Mouse (Mus musculus) thymus, postnatal 36 days (tissue): Measurements from ENCODE around the gene Fam78b.

ENCODE experiments used
- DNase-seq, 2 experiments: peaks; one replicate each; pipeline ENCODE4 v3.0.0; 2022; ENCODE audit warnings: mixed read lengths in 2 of 2

Fam78b gene

GRCm38 (mm10) chr1:167001174-167001843 is at the start of gene Fam78b:
Fam78b (plus strand) TSS chr1:167001417.
- peak; percentile 7 to 49 for DNase-seq

DNA sequence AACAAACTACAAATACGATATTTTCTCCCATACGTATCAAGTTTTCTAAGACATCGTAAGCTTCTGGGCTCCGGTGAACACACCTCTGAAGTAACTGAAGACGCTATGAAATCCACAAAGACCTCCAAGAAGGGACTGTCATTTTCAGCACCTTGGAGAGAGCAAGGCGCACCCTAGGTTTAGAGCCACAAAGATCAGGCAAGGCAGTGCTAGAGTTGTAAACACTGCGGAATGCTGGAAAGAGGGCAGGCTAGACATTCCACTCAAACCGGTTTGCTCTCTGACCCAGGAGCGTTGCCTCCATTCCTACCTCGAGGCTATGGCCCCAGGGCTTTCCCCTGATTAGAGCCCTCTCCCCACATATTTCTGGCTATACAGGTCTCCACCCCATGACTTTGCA is 36.7 kb upstream of the Fam78b start:
- no peak for DNase-seq

DNA sequence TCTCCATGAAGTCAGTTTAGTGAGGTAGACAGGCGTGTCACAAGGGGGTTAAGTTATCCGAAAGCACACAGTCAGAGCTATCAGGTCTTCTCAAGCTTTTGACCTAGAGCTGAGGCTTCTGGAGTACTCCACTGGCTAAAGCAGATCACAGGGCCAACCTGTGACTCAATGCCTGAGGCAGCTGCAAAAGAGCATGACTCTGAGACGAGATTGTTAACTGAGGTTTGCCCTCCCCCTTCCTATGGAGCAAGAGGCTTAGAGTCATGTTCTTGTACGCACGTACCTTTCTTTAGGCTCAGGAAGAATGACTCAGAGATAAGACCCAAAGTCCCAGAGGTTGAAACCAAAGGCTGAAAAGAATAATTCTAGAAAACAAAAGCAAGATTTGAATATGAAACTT is 32.9 kb upstream of the Fam78b start:
- no peak for DNase-seq

- DNase-seq = no peak
These were observed 27.5 kb upstream of the Fam78b start for GRCm38 (mm10) chr1:166973731-166974130.

DNA sequence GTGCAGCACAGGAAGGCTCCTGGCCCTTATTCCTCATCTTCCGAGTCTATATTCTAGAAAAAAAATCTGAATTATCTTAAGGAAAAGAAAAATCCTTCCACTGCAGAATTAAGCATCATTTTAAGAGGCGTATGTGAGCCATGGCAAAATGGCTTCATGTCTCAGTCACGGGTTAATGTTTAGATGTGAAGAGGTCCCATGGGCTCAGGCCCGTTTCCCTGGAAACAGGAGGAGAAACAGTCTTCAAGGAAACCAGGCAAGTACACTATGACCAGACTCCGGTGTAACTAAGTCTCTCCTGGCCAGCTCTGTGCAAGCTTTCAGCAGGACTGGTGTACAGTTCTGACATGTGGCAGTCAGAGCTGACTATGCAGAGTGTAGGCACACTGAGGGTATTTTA is 22.6 kb upstream of the Fam78b start:
- no peak for DNase-seq

DNA sequence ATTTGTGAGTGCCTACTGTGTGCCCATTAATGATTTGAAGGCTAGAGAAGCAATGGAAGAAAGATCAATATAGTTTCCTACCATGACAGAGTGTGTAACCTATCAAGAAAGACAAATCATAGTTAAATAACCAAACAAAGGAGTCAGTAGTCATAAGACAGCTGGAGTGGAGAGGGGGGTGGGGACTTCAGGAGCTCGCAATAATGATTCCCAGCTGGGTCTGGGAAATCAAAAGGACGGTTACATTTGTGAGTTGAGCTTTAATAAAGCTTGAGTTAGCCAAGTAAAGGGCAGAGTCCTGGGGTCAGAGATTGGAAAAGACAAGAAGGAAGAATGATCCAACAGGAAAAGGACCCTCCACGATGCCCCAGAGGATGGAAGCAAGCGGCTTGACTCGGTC is 7.0 kb upstream of the Fam78b start:
- DNase-seq = no peak

DNA sequence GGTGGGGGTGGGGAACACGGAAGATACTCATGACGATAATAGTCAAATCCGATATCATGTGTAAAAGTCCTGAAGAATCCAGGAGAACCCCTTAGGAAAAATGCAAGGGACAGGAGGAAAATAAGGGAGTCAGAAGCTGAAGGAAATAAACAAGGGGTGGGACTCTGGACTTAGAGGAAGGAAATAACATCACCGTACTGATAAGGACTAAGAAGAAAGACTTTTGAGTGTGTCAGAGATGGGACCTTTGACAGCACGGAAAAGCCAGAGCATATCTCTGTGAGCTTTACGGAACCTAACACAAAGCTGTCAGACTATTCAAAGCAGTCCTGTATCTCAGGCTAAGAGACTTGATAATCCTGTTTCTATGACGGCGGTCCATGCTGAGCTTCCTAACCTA is 5.0 kb upstream of the Fam78b start:
- no peak for DNase-seq

DNA sequence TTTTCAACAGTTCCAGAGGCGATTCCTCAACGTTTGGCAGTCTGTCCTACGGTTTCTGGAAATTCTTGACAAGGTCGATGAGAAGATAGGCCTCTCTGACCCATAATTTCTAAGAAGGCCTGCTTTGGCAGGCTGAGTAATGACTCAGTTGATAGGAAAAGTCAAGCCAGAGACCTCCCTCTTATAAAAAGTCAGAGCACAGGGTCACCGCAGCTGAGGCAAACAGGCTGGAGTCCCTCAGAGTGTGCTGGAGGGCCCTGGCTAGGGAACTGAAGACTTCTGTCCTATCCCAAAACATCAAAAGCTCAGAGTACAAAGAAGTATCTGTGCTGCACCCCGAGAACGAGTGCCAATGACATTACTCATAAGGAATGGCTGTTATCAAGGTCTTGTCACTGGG is 4.4 kb upstream of the Fam78b start:
- DNase-seq = no peak

DNA sequence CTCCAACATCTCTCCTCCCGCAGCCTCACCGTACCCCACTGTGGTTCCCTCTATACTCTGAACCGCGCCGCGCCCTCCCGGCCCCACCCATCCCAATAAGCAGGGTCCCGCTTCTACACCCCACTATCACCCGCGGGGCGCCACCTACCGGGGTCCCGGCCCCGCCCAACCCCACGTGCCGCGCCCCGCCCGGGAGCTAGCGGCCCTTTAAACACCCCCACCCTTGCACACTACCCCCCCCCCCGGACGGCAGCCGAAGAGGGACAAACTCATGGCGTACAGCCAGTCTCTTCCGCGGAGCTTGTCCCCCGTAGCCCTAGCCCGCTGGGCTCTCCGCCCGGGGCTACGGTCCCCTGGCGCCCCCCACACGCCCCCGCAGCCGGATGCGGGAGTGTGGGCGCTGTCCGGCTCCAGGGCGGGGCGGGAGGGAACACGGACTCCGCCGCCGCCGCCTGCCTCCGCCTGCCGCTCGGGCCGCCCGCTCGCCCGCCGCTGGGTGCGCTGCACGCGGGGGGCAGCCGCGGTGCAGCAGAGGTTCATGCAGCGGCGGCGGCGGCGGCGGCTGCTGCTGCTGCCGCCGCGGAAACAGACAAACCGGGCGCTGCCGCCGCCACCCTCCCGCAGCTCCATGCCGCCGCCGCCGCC is 566 bp upstream of the Fam78b start:
- DNase-seq = peak; percentile 77 to 78

DNA sequence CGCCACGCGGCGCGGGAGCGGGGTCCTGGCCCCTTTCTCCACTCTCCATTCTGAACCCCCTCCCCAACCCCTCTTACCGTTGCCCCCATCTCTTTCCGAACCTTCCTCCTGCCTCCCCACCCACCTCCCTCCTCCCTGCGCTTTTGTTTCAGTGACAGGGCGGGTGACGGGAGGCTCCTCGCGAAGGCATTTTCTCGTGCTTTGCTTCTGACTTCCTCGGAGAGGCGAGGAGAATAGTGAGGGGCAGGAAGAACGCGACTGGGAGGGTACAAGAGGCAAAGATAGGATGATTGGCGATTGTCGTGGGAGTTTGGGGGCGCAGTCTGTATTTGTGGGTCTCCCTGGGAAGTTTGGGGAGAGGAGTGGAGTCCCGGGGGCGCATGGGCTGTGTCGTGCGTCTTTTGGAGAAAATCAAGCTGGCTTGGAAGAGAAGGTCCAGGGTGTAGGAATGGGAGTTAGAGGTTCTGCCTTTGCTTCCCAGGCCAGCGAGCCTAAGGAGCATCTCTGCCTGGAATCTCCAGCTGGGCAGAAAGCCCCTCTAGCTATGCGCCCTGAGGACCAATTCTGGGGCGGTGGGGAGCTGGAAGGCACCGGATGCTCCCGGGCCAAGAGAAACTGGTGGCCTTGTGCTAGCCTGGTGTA is 748 bp downstream of the Fam78b start:
- peak in 1 of 2 experiments; percentile 4 for DNase-seq

- DNase-seq = no peak
These were observed 1.3 kb downstream of the Fam78b start for GRCm38 (mm10) chr1:167002486-167002850.

- DNase-seq = no peak
These were observed 3.4 kb downstream of the Fam78b start for GRCm38 (mm10) chr1:167004621-167005020.

GRCm38 (mm10) chr1:167007341-167007740 is 6.1 kb downstream of the Fam78b start:
- no peak for DNase-seq

- DNase-seq = no peak
These were observed 9.0 kb downstream of the Fam78b start for GRCm38 (mm10) chr1:167010190-167010589.

GRCm38 (mm10) chr1:167011301-167011700 is 10.1 kb downstream of the Fam78b start:
- no peak for DNase-seq

DNA sequence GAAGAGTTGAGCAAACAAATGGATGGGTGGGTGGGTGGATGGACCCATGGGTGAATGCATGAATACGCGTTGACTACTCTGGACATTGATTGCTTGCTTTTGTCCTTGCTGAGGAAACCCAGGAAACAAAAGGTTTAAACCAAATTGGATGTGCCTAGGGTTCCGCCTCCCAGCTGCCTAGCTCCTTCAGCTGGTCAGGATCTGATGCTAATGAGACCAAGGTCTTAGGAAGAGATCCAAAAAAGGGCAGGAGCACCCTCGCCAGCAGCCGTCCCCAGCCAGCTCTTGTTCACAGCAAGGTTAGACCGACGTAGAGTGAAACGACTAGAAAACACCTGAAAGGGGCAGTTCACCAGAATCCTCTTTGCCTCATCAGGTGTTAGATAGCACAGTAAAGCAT is 11.4 kb downstream of the Fam78b start:
- DNase-seq = no peak

DNA sequence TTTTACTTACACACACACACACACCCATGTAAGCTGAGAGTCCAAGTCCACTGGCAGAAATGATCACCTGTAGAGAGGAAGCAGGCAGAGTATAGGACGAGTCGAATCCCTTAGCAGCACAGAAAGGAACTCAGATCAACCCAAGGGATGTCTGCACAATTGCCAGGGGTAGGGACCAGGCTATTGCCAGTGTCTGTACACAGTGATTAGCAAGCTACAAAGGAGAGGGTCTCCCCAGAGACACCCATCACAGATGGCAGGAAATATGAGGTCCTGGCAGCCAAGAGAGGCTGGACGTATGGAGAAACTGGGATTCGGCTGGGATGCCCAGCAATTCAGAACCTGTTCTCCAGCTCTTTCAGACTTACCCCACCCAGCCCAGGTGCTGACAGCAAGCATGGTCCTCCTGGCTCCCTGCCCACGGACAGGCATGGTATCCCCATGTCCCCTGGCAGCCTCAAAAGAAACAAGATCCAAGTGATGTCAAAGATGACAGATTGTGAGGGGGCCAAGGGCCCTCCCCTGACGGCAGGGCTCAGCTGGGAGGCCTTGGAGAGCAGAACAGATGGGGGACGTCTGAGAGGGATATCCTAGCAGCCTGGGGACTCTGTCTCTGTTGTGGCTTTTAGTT is 12.1 kb downstream of the Fam78b start:
- no peak for DNase-seq

GRCm38 (mm10) chr1:167016269-167016668 is 15.1 kb downstream of the Fam78b start:
- no peak for DNase-seq

DNA sequence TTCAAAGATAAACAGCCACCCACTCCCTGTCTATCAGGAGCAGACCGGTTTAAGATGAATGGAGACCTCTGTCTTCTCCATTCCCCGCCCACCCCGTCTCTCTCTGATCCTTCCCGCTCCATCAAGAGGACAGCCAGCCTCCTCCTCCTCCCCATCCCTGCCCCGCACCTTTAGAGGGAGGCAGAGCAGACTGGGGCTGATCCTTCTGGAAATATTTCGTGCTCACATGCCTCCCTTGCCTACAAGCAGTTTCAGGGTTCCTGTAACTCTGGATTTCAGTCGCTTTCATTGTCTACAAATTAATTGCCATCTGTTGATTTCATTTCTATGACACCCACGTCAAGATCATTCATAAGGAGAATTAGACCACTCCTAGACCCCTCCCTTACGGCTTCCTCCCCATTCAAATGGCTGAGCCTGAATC is 20.8 kb downstream of the Fam78b start:
- no peak for DNase-seq

GRCm38 (mm10) chr1:167022541-167023121 is 21.4 kb downstream of the Fam78b start:
- DNase-seq = no peak

DNA sequence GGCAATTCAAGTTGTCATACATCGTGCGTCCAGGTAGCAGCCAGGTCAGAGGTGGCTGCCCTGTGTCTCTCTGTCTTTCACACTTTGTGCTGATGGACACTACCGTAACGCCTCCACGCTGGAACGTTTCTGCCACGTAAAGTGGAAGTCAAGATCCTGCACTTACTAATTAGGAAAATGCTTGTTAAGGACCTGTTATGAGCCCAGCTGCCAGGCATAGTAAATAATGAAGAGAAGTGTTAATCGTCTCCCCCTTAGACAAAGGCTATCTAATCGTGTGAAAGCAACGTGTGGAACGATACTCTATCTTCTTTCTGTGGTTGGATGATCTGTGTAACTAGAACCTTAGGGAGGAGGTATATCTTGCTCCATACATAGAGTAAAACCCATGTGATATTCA is 22.6 kb downstream of the Fam78b start:
- DNase-seq = no peak

GRCm38 (mm10) chr1:167024961-167025360 is 23.7 kb downstream of the Fam78b start:
- no peak for DNase-seq

DNA sequence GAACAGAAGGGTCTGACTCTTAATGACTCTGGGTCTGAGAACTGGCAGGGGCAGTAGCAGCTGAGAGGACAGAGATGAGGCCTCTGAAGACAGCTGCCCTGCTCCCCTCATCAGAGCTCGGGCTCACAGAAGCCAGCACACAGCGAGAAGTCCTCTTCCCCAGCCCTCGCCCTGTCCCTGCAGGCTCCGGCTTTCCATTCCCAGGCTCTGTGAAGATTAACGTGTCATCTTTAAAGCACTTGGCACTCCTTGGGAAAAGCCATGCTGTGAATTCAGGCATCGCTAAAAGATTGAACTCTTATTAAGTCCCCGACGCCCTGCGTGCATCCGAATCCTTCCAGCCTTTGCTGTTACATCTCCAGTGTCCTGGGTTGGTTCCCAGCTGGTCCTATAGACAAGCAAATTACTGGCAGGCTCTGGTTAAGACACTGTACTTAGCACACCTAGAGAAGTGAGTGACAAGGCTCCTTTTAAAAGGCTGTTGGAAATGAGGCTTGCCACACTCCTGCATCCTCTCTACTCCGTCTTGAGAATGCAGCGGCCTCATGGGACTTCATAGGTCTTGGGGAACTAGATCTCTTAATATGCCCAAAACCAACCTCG is 30.9 kb downstream of the Fam78b start:
- DNase-seq = no peak
